Mouse (Mus musculus) C2C12 (cell line): ENCODE results near the gene Efnb3.

ENCODE experiments used
- CEBPB ChIP-seq: IDR thresholded peaks from one replicate; pipeline ENCODE4 v1.6.1; 2011; ENCODE audit warnings: low read depth, mild to moderate bottlenecking, control low read depth, moderate library complexity
- CTCF ChIP-seq: IDR thresholded peaks from one replicate; pipeline ENCODE4 v1.5.1; 2011; ENCODE audit not compliant: control insufficient read depth, insufficient read depth, insufficient read length
- FOSL1 ChIP-seq: IDR thresholded peaks from one replicate; pipeline ENCODE4 v1.8.0; 2011; ENCODE audit warnings: mild to moderate bottlenecking, low read length; ENCODE audit not compliant: poor library complexity, insufficient read depth, severe bottlenecking
- MAX ChIP-seq: IDR thresholded peaks from one replicate; pipeline ENCODE4 v1.6.1; 2011; ENCODE audit warnings: mild to moderate bottlenecking, control low read depth
- MYOD1 ChIP-seq: IDR thresholded peaks from one replicate; pipeline ENCODE4 v1.6.1; 2011; ENCODE audit warnings: low read depth; ENCODE audit not compliant: control insufficient read depth, insufficient read length
- MYOG ChIP-seq: IDR thresholded peaks from one replicate; pipeline ENCODE4 v1.6.1; 2011; ENCODE audit not compliant: control insufficient read depth, insufficient read length; ENCODE audit errors: extremely low read depth
- USF1 ChIP-seq: IDR thresholded peaks from one replicate; pipeline ENCODE4 v1.6.1; 2011; ENCODE audit warnings: low read depth, mild to moderate bottlenecking, control low read depth, moderate library complexity

DNA sequence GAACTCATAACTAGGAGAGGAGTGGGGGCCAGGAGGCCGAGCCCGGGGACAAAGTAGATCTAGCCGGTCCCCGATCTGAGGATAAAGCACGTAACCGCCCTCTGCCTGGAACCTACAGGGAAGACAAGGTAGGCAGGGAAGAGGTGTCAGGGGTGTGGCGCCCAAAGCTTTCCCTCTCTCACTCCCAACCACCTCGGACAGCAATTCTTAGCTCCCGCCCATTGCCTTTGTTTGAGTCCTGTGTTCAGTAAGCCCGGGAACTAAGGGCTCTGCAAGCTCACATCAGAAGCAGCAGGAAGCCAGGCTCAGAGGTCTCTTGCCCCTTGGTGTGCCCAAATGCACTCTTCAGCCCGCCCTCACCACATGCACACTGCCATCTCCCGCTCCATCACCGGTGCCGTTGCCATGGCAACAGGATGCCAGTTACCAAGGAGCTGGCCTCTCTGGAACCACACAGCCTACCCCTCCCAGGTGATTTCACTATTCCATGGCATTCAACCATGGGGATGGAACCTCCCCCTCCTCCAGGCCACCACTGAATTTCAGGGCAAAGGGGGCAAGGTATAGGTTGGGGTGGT is 2.5 kb downstream of the Efnb3 start:
- TF ChIP-seq CTCF (no peak), MYOD1 (no peak), USF1 (no peak), CEBPB (no peak), MAX (no peak), MYOG (no peak), FOSL1 (no peak)
